Mouse (Mus musculus) heart, adult 9 months (tissue): ENCODE results near the gene Prkra.
"Not testable (repeated sequence)": the region's sequence is repeated elsewhere in the genome, so short reads cannot be mapped to it uniquely, and the experiment has no call there.

Experiments
- DNase-seq, 2 experiments: peaks; one replicate each; pipeline ENCODE4 v3.0.0; 2022; ENCODE audit warnings: low spot score in 2 of 2

Prkra gene

DNA sequence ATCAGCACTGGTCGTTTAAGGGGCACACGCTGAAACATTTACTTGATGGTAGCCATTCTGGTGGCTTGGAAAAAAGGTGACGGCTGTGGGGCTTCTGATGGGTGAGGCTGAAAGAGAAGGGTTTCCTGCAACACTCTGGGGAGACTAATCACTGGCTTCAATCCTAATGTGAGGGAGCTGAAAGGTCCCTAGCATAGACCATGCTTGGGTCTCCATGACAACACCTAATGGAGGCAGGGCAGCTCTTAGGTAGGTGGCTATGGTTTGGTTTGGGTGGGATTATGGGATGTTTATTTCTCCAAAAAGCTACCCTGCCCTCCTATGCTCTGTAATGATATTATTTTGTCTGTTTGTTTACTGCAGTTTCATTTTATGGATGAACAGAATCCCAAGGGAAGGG, 7.6 kb upstream of the Prkra start:
- no peak for DNase-seq

DNA sequence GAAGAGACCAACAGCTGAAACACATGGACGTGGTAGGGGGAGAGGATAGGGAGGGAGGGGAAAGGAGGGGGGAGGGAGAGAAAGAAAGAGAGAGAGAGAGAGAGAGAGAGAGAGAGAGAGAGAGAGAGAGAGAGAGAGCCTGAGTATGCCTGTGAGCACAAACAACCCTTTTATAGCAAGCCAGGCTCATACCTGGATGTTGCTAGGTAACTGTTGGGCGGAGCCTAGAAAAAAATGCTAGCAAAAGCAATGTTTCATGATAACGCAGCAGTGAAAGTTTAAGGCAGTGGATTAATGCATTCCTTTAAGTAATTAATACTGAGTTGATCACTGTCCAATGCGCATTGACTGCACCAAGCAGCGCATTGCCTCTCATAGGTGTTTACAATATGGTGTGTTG, 6.8 kb upstream of the Prkra start:
- no peak for DNase-seq

- DNase-seq, result no peak
Measured at GRCm38 (mm10) chr2:76653070-76653469, 5.3 kb upstream of the Prkra start.

- DNase-seq, result no peak
Measured at GRCm38 (mm10) chr2:76648666-76649141, 889 bp upstream of the Prkra start.

- DNase-seq, result no peak
Measured at GRCm38 (mm10) chr2:76647441-76647869, 360 bp downstream of the Prkra start.

GRCm38 (mm10) chr2:76643801-76644200, 4.0 kb downstream of the Prkra start:
- no peak for DNase-seq

DNA sequence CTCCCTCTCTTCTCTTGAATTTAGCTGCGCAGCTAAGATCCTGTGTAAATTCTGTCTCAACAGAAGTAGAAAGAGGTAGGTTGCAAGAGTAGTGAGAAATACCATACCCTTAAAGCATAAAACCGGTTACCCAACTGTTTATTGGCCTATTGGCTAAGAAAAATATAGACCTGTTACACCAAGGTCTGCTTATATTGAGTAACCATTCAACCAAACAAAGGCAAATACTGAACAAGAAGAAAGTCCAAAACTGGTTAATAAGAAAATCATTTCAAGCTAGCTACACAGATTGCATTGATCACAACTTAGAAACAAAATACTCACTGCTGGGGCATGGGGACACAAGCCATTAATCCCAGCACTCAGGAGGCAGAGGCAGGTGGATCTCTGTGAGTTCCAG, 8.2 kb downstream of the Prkra start:
- DNase-seq, result no peak

- DNase-seq, result no peak
Measured at GRCm38 (mm10) chr2:76631600-76631999, 16.2 kb downstream of the Prkra start.

DNA sequence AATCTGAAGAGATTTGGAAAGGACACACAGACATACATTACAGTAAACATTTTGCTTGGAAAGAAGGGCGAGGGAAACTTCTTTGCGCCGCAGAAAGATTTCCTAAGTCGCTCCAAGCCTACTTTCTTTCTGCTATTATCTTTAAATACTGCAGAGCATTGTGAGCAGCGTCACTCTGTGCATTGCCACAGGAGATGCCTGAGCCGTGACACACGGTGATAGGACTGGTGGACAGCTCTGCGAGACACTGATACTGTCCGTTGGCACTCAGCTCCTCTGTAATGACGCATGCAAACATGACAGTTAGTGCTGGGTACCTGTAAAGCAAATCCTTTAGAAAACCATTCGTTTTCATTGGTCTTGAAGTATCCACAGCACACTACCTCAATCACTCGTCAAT, 17.5 kb downstream of the Prkra start:
- DNase-seq, result no peak

GRCm38 (mm10) chr2:76622316-76622715, 25.5 kb downstream of the Prkra start:
- DNase-seq, result not testable (repeated sequence)

GRCm38 (mm10) chr2:76621724-76622123, 26.1 kb downstream of the Prkra start:
- no peak for DNase-seq

DNA sequence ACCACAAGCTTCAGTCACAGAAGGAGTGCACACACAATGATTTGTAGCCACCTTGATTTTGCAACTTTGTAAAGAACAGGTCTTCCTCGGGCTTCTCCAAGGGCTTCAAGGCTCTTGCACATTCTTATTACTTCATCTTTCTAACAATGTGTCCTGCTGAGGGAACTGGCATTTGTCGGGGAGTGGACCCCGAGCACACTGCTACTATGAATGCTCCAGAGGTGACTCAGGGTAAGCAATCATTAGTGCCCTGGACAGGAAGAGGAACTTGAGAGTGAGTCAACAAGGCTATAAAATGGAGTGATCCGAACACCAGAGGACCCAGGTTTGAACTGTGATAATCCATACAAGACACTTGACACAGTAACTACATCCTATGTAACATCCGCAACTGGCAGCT, 27.6 kb downstream of the Prkra start:
- no peak for DNase-seq

- DNase-seq, result peak in 1 of 2 experiments; percentile 6
Measured at GRCm38 (mm10) chr2:76618078-76618477, 29.7 kb downstream of the Prkra start.

GRCm38 (mm10) chr2:76611996-76612395, 35.8 kb downstream of the Prkra start:
- DNase-seq, result no peak

DNA sequence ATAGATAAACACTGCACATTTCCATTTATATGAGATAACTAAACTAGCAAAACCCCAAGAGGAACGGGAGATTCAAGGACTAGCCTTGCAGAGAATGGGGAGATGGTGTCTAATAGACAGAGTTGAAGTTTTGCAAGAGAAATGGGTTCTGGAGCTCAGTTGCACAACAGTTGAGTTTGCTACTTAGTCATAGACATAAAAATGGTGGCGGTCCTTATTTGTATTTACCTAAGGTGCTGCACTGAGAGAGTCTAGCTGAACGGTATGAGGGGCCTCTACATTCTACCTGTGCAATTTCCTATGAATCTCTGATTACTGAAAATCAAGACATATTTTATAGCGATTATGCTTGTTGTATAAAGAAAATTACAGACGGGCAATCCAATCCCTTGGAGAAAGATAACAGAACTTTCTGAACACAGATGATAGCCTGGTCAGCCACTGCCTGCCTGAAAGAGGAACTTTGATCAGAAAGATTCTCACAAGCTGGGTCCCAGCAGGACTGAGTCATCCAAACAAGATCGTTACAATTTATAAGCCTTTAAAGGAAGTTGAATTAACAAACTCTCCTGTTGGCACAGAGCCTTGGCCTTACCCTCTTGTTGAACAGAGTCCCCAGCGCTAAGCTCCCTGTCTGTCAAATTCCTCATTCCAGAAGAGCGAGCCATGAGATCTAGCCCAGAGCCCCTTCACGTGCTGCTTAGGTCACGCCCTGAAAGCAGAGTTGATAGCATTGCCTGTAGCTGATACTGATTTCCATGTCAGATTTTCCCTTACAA, 37.3 kb downstream of the Prkra start:
- peak in 1 of 2 experiments; percentile 2 for DNase-seq

DNA sequence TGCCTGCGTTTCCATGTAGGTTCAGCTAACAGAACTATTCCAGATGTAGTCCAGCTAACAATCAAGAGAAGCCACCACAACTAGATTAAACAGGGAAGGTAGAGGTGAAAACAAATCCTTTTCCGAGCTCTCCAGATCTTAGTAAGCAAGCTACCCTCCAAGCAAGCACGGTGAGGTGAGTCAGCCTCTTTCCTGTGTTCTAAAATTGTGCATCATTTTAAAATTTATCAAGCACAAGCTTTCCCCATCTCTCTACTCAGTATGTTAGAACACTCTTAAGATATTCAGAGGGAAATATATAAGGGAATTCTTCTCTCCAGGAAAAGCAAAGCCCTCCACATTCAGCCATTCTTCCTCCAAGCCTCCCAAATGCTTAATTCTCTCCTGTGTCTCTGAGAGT, 41.1 kb downstream of the Prkra start:
- no peak for DNase-seq

DNA sequence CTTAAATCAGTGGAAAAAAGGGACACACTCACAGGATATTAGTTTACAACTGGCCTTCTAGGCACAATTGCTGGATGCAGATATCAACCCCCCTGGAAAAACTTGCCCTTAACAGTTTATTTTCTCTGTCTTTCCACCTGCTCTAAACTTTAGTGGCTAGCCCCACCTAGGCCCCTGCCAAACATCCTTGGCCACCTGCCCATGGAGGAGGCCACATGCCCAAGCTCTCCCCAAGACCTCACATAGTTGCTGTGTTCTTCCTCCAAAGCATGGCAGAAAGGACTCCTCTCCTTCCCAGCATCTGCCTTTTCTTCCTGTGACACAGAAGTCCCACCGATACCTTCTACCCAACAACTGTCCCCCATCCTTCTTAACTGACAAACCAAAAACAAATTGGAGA, 45.6 kb downstream of the Prkra start:
- no peak for DNase-seq

DNA sequence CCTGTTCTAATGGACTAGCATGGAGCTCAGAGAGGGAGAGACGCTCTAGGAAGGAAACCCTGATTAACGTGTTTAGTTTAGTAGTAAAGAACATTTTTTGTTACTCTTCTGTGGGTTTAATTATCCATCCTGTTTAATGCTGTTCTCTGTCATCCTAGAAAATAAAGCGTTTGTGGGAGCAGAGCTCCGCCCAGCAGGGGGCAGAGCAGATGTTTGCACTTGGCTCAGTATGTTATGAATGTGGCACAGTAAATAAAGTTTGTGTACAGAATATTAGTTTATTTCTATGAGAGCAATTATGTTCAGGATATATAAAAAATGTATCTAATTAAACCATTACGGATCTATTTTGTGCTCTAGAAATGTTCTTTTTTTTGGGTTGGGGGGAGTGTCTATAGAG, 48.6 kb downstream of the Prkra start:
- DNase-seq, result no peak

- no peak for DNase-seq
Measured at GRCm38 (mm10) chr2:76597521-76597920, 50.3 kb downstream of the Prkra start.

- no peak for DNase-seq
Measured at GRCm38 (mm10) chr2:76592401-76592924, 55.4 kb downstream of the Prkra start.

DNA sequence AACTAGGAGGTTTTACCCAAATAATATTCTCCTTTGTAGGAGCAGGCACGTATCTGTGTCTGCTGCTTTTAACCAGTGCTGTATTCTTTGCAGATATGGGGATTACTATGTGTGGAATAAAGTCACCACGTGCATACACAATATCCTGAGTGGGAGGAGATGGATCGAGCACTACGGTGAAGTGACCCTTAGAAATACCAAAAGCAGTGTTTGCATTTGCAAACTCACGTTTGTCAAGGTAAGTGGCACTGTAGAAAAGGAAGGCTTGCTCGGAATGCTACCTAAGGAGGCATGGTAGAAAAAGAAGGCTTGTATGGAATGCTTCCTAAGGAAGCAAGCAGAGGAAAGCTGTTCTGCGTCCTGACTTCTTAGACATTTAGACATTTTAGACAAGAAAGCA, 57.6 kb downstream of the Prkra start:
- DNase-seq, result no peak

DNA sequence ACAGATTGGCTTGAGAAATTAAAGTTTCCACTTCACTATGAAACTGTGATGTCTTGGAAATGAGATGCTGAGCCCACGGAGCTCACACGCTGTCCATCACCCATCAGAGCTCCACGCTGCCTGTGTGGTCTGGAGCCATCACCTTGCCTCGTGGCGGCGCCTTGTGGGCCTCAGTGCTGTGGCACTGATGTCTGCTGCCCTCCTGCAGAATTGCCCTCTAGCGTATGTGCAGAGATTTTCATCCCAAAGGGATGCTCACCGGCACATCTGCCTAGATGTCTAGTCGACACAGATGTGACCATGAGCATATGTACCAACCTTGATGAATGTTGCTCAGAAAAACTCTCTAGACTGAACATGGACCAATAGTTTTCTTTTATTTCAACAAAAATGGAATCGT, 60.9 kb downstream of the Prkra start:
- no peak for DNase-seq

- no peak for DNase-seq
Measured at GRCm38 (mm10) chr2:76585090-76585489, 62.7 kb downstream of the Prkra start.
